Mouse (Mus musculus) stomach, embryonic 16.5 days (tissue): ENCODE measurements around the gene Mrpl40. TPM values are rescaled to one million over a fixed set of nuclear protein-coding genes. Genes with fewer than 3 reads are reported as not detected.

Experiments
- ATAC-seq: fragments of 200-750 bp; cut with Nextera tagmentation; 2 replicates; pipeline ENCODE4 v1.8.0; 2017; ENCODE audit warnings: moderate number of reproducible peaks, moderate TSS enrichment; ENCODE audit not compliant: insufficient read depth, low FRiP score
- H3K27ac ChIP-seq: fragments of 300-500 bp; sonication (generic); 2 replicates; pipeline ENCODE4 v1.5.1; 2014; ENCODE audit warnings: low read length
- H3K27me3 ChIP-seq: fragments of 300-500 bp; sonication (generic); 2 replicates; pipeline ENCODE4 v1.6.1; 2014; ENCODE audit warnings: low read length, control low read depth, mixed read lengths; ENCODE audit not compliant: control insufficient read depth, insufficient read depth
- H3K36me3 ChIP-seq: fragments of 300-500 bp; sonication (generic); 2 replicates; pipeline ENCODE4 v1.6.1; 2014; ENCODE audit warnings: low read length; ENCODE audit not compliant: control insufficient read depth, insufficient read depth
- H3K4me1 ChIP-seq: fragments of 300-500 bp; sonication (generic); 2 replicates; pipeline ENCODE4 v1.6.1; 2014; ENCODE audit warnings: low read length, control low read depth, mixed read lengths; ENCODE audit not compliant: control insufficient read depth, insufficient read depth
- H3K4me2 ChIP-seq: fragments of 300-500 bp; sonication (generic); 2 replicates; pipeline ENCODE4 v1.6.1; 2014; ENCODE audit warnings: low read depth, low read length, mixed read lengths
- H3K4me3 ChIP-seq: fragments of 300-500 bp; sonication (generic); replicated peaks from 2 replicates; pipeline ENCODE4 v1.5.1; 2014; ENCODE audit warnings: mild to moderate bottlenecking, low read length
- H3K9ac ChIP-seq: fragments of 300-500 bp; sonication (generic); 2 replicates; pipeline ENCODE4 v1.6.1; 2014; ENCODE audit warnings: low read length
- H3K9me3 ChIP-seq: fragments of 300-500 bp; sonication (generic); replicated peaks from 2 replicates; pipeline ENCODE4 v1.6.1; 2016; ENCODE audit warnings: low read length, control low read depth; ENCODE audit not compliant: control insufficient read depth
- WGBS: fragments of 180-500 bp; shearing (Covaris S2); extraction: QIAGEN DNeasy Blood & Tissue Kit; methylation state at CpG from one replicate; pipeline ENCODE4 v1.1.7; 2014; 5-methylcytosine and 5-hydroxymethylcytosine counted together
- polyA plus RNA-seq: library from polyadenylated mRNA; unstranded; fragments of >200 nt; fragmentation: Nextera tagmentation; extraction: Ambion mirVana; gene quantifications from 2 replicates; pipeline ENCODE4 v1.2.1, GENCODE M21; 2015

Gene Mrpl40
- polyA plus RNA-seq, 1 experiment from 2014 or later, result 88.9 TPM

- Histone ChIP-seq H3K27ac (peak within 1 kb of the TSS; percentile 72), H3K9me3 (no peaks in the 10 kb centered on the region), H3K36me3 (0 out of 2 replicates have a peak, but pooled peaks cover 2% of the 10 kb centered on the region), H3K4me2 (peak within 1 kb of the TSS; percentile 64), H3K27me3 (no peaks in the 10 kb centered on the region), H3K9ac (peak within 1 kb of the TSS; percentile 85), H3K4me3 (peak within 1 kb of the TSS; percentile 71), H3K4me1 (peaks cover 4% of the 10 kb centered on the region; the same call in 1 of the 2 replicates)
- peak; percentile 97 for ATAC-seq
- under 1% methylated on average over 46 of the region's 46 CpGs for WGBS
Measured at GRCm38 (mm10) chr16:18836468-18837208, 40.0 kb downstream of the Mrpl40 start, which contains the start of the genes 2510002D24Rik and Gm28539. Gene 2510002D24Rik (plus strand): TSS chr16:18836578. Gene Gm28539 (plus strand): TSS chr16:18836584.

- WGBS, result 25% methylated on average over 3 of the region's 3 CpGs
- H3K27ac ChIP-seq, result no peak overlapping the region
Measured at GRCm38 (mm10) chr16:18836073-18836467, 40.6 kb downstream of the Mrpl40 start.

GRCm38 (mm10) chr16:18833486-18833885, 43.2 kb downstream of the Mrpl40 start:
- Histone ChIP-seq H3K27me3 (no peaks in the 10 kb centered on the region), H3K9ac (no peak overlapping the region), H3K4me1 (peaks cover 4% of the 10 kb centered on the region; the same call in 1 of the 2 replicates), H3K36me3 (peaks cover 16% of the 10 kb centered on the region; the same call in 1 of the 2 replicates), H3K27ac (no peak overlapping the region), H3K4me3 (no peak overlapping the region), H3K9me3 (no peaks in the 10 kb centered on the region), H3K4me2 (no peak overlapping the region)
- 66% methylated on average over 2 of the region's 2 CpGs for WGBS
- ATAC-seq, result no peak

More at GRCm38 (mm10) chr16:18836073-18836467, 40.6 kb downstream of the Mrpl40 start:
- H3K4me2 ChIP-seq, result peak overlapping the region; percentile 64
- no peak overlapping the region for H3K9ac ChIP-seq
- peaks cover 4% of the 10 kb centered on the region; the same call in 1 of the 2 replicates for H3K4me1 ChIP-seq
- no peaks in the 10 kb centered on the region for H3K27me3 ChIP-seq
- peak; percentile 64; the same call in 1 of the 2 replicates for ATAC-seq
- 0 out of 2 replicates have a peak, but pooled peaks cover 2% of the 10 kb centered on the region for H3K36me3 ChIP-seq
- H3K4me3 ChIP-seq, result peak overlapping the region; percentile 71
- H3K9me3 ChIP-seq, result no peaks in the 10 kb centered on the region

GRCm38 (mm10) chr16:18829102-18829501, 47.6 kb downstream of the Mrpl40 start:
- Histone ChIP-seq H3K4me2 (no peak overlapping the region), H3K27me3 (no peaks in the 10 kb centered on the region), H3K9ac (no peak overlapping the region), H3K4me3 (no peak overlapping the region), H3K9me3 (no peaks in the 10 kb centered on the region), H3K36me3 (peaks cover 40% of the 10 kb centered on the region), H3K4me1 (no peaks in the 10 kb centered on the region), H3K27ac (no peak overlapping the region)
- WGBS, result 87% methylated on average over 6 of the region's 6 CpGs
- ATAC-seq, result no peak; the same call in 1 of the 2 replicates

- Histone ChIP-seq H3K27me3 (no peaks in the 10 kb centered on the region), H3K9me3 (no peaks in the 10 kb centered on the region), H3K4me1 (no peaks in the 10 kb centered on the region), H3K4me2 (no peak overlapping the region), H3K4me3 (no peak overlapping the region), H3K9ac (no peak overlapping the region), H3K27ac (no peak overlapping the region), H3K36me3 (peaks cover 42% of the 10 kb centered on the region)
- 93% methylated on average over 3 of the region's 3 CpGs for WGBS
- no peak for ATAC-seq
Measured at GRCm38 (mm10) chr16:18828630-18829029, 48.0 kb downstream of the Mrpl40 start.

GRCm38 (mm10) chr16:18822925-18823324, 53.7 kb downstream of the Mrpl40 start:
- no peak overlapping the region for H3K9ac ChIP-seq
- H3K4me3 ChIP-seq, result no peak overlapping the region
- H3K27me3 ChIP-seq, result no peaks in the 10 kb centered on the region
- no peak overlapping the region for H3K27ac ChIP-seq
- H3K9me3 ChIP-seq, result no peaks in the 10 kb centered on the region
- 78% methylated on average over 4 of the region's 4 CpGs for WGBS
- H3K4me1 ChIP-seq, result no peaks in the 10 kb centered on the region
- H3K36me3 ChIP-seq, result peaks cover 61% of the 10 kb centered on the region
- no peak overlapping the region for H3K4me2 ChIP-seq
- no peak for ATAC-seq

GRCm38 (mm10) chr16:18822356-18822755, 54.3 kb downstream of the Mrpl40 start:
- Histone ChIP-seq H3K4me1 (no peaks in the 10 kb centered on the region), H3K27me3 (no peaks in the 10 kb centered on the region), H3K4me2 (no peak overlapping the region), H3K9me3 (no peaks in the 10 kb centered on the region), H3K4me3 (no peak overlapping the region), H3K9ac (no peak overlapping the region), H3K27ac (no peak overlapping the region), H3K36me3 (peaks cover 60% of the 10 kb centered on the region)
- ATAC-seq, result no peak
- 64% methylated on average over 1 of the region's 1 CpGs for WGBS

Other genes with a start within 250 kb of the Mrpl40 start
- 26.8 and 37.7 TPM in 2 replicates for gene Sept5, start 246.9 kb downstream of the Mrpl40 start, polyA plus RNA-seq
- 25.8 and 30.4 TPM in 2 replicates for gene Cldn5, start 100.0 kb downstream of the Mrpl40 start, polyA plus RNA-seq
- gene Ufd1, start 65.1 kb downstream of the Mrpl40 start, polyA plus RNA-seq, result 79.1 and 80.0 TPM in 2 replicates
- 30.9 and 33.4 TPM in 2 replicates for gene Cdc45, start 64.9 kb downstream of the Mrpl40 start, polyA plus RNA-seq
- gene 2510002D24Rik, start 40.3 kb downstream of the Mrpl40 start, polyA plus RNA-seq, result 47.8 and 49.1 TPM in 2 replicates
- not detected in 2 replicates for gene Gm28539, start 40.3 kb downstream of the Mrpl40 start, polyA plus RNA-seq
- gene Hira, start 175 bp upstream of the Mrpl40 start, polyA plus RNA-seq, result 4.9 and 6.0 TPM in 2 replicates